Mouse (Mus musculus) CH12F3 (cell line): Measurements from ENCODE around the gene Zer1.
"Not testable (repeated sequence)": the region's sequence is repeated elsewhere in the genome, so short reads cannot be mapped to it uniquely, and the experiment has no call there.

Experiments used
- in situ Hi-C: fragments of 300-500 bp; cut with MboI; formaldehyde crosslinking; loops from 2 replicates; pipeline ENCODE4 v1.14.3; 2020; ENCODE audit warnings: low sequenced_read_pairs

The Zer1 gene

GRCm38 (mm10) chr2:30124472-30125274, at the start of gene Zer1:
Gene Zer1 (minus strand): TSS chr2:30124585.
- in situ Hi-C loops, result no loop called here

GRCm38 (mm10) chr2:30173541-30174240, 49.3 kb upstream of the Zer1 start:
- in situ Hi-C loops, result no loop called here

GRCm38 (mm10) chr2:30171997-30172382, 47.6 kb upstream of the Zer1 start:
- in situ Hi-C loops, result no loop called here

- in situ Hi-C loops, result no loop called here
Measured at GRCm38 (mm10) chr2:30171371-30171996, 47.1 kb upstream of the Zer1 start, which contains the start of gene Endog. Gene Endog (plus strand): TSS chr2:30171493.

- in situ Hi-C loops, result no loop called here
Measured at GRCm38 (mm10) chr2:30166677-30167076, 42.3 kb upstream of the Zer1 start.

- in situ Hi-C loops, result no loop called here
Measured at GRCm38 (mm10) chr2:30164340-30164932, 40.1 kb upstream of the Zer1 start.

GRCm38 (mm10) chr2:30161809-30162208, 37.4 kb upstream of the Zer1 start:
- in situ Hi-C loops, result no loop called here

- in situ Hi-C loops, result not testable (repeated sequence)
Measured at GRCm38 (mm10) chr2:30159871-30160270, 35.5 kb upstream of the Zer1 start.

GRCm38 (mm10) chr2:30152616-30153015, 28.2 kb upstream of the Zer1 start:
- in situ Hi-C loops, result no loop called here

- in situ Hi-C loops, result no loop called here
Measured at GRCm38 (mm10) chr2:30151840-30152239, 27.5 kb upstream of the Zer1 start.

- in situ Hi-C loops, result no loop called here
Measured at GRCm38 (mm10) chr2:30147466-30147865, 23.1 kb upstream of the Zer1 start.

GRCm38 (mm10) chr2:30144436-30144835, 20.1 kb upstream of the Zer1 start:
- in situ Hi-C loops, result no loop called here

GRCm38 (mm10) chr2:30140021-30140420, 15.6 kb upstream of the Zer1 start:
- in situ Hi-C loops, result not testable (repeated sequence)

- in situ Hi-C loops, result no loop called here
Measured at GRCm38 (mm10) chr2:30136458-30136857, 12.1 kb upstream of the Zer1 start.

GRCm38 (mm10) chr2:30134928-30135620, 10.7 kb upstream of the Zer1 start:
- in situ Hi-C loops, result no loop called here

- in situ Hi-C loops, result no loop called here
Measured at GRCm38 (mm10) chr2:30134378-30134711, 10.0 kb upstream of the Zer1 start.

GRCm38 (mm10) chr2:30133613-30134377, 9.4 kb upstream of the Zer1 start, which contains the start of gene Tbc1d13:
Gene Tbc1d13 (plus strand): TSS chr2:30133746.
- in situ Hi-C loops, result no loop called here

GRCm38 (mm10) chr2:30132801-30133612, 8.6 kb upstream of the Zer1 start:
- in situ Hi-C loops, result no loop called here

- in situ Hi-C loops, result not testable (repeated sequence)
Measured at GRCm38 (mm10) chr2:30131240-30131639, 6.9 kb upstream of the Zer1 start.
